In genomic region chr2:34526527-34527371, GRCm38 (mm10) we compare ENCODE assay signal across 8 mouse cellular contexts.
DNase-seq lines count a peak whose midpoint lies in the region; ATAC-seq and TF ChIP-seq lines count a peak whose summit lies in the region.

No protein-coding gene starts in this region.

- 39% methylated on average over 15 of the region's 15 CpGs for WGBS in kidney, embryonic 16.5 days
- 54% methylated on average over 15 of the region's 15 CpGs for WGBS in heart, embryonic 15.5 days
- 22% methylated on average over 15 of the region's 15 CpGs for WGBS in lung, postnatal 0 days

- no peak for ATAC-seq in kidney, embryonic 16.5 days (ENCODE audit: low FRiP score, low TSS enrichment)
- ATAC-seq in heart, embryonic 15.5 days (replicated peaks; ENCODE audit: insufficient number of reproducible peaks, insufficient read depth, low FRiP score, low read depth), result peak; percentile 35; the same call in 1 of the 2 replicates
- ATAC-seq in lung, postnatal 0 days, result peak; percentile 66

- no peak for TF ChIP-seq CTCF in lung, postnatal 0 days (IDR thresholded peaks at IDR 0.05)

- DNase-seq in kidney, adult 9 months, result peak; percentile 36
- DNase-seq in cerebellum, postnatal 10 days, result peak; percentile 83
- DNase-seq in lung, postnatal 0 days (ENCODE audit: low spot score), result peak; percentile 52
- DNase-seq in frontal cortex, postnatal 10 days (ENCODE audit: low spot score in 2 of 2), result no peak
- DNase-seq in left cerebral cortex, adult 9 months (ENCODE audit: low spot score in 2 of 2), result no peak
- DNase-seq in spleen, adult 12 weeks (ENCODE audit: low spot score), result no peak

- no peak overlapping the region for H3K4me3 ChIP-seq in kidney, embryonic 16.5 days (ENCODE audit: low read length)
- no peak overlapping the region for H3K4me3 ChIP-seq in heart, embryonic 15.5 days
- H3K4me3 ChIP-seq in lung, postnatal 0 days (ENCODE audit: low read depth, low read length), result no peak overlapping the region

- H3K4me1 ChIP-seq in kidney, embryonic 16.5 days (ENCODE audit: insufficient read depth, low read length), result peaks cover 24% of the 10 kb centered on the region; the same call in 1 of the 2 replicates
- peaks cover 27% of the 10 kb centered on the region for H3K4me1 ChIP-seq in heart, embryonic 15.5 days (replicated peaks)
- H3K4me1 ChIP-seq in lung, postnatal 0 days (ENCODE audit: insufficient read depth, low read depth, low read length), result peaks cover 3% of the 10 kb centered on the region; the same call in 1 of the 2 replicates

- H3K27me3 ChIP-seq in kidney, embryonic 16.5 days (ENCODE audit: insufficient read depth, low read length), result no peaks in the 10 kb centered on the region
- no peaks in the 10 kb centered on the region for H3K27me3 ChIP-seq in heart, embryonic 15.5 days
- H3K27me3 ChIP-seq in lung, postnatal 0 days (replicated peaks; ENCODE audit: insufficient read depth, low read length), result no peaks in the 10 kb centered on the region

- no peak overlapping the region for H3K27ac ChIP-seq in kidney, embryonic 16.5 days (ENCODE audit: low read length)
- peak overlapping the region; percentile 52 for H3K27ac ChIP-seq in heart, embryonic 15.5 days
- H3K27ac ChIP-seq in lung, postnatal 0 days (ENCODE audit: low read length), result no peak overlapping the region

- H3K4me2 ChIP-seq in kidney, embryonic 16.5 days (replicated peaks; ENCODE audit: low read depth, low read length), result no peak overlapping the region
- H3K4me2 ChIP-seq in heart, embryonic 15.5 days, result no peak overlapping the region
- peak overlapping the region; percentile 22 for H3K4me2 ChIP-seq in lung, postnatal 0 days (replicated peaks; ENCODE audit: low read depth, low read length)

- H3K9me3 ChIP-seq in kidney, embryonic 16.5 days (ENCODE audit: low read length), result 0 out of 2 replicates have a peak, but pooled peaks cover 6% of the 10 kb centered on the region
- no peaks in the 10 kb centered on the region for H3K9me3 ChIP-seq in heart, embryonic 15.5 days (replicated peaks)
- no peaks in the 10 kb centered on the region for H3K9me3 ChIP-seq in lung, postnatal 0 days (ENCODE audit: low read length)

- H3K36me3 ChIP-seq in kidney, embryonic 16.5 days (ENCODE audit: insufficient read depth, low read length), result peaks cover 8% of the 10 kb centered on the region; the same call in 1 of the 2 replicates
- no peaks in the 10 kb centered on the region; the same call in 1 of the 2 replicates for H3K36me3 ChIP-seq in heart, embryonic 15.5 days
- H3K36me3 ChIP-seq in lung, postnatal 0 days (ENCODE audit: insufficient read depth, low read length), result no peaks in the 10 kb centered on the region

- peak; percentile 30; the same call in 1 of the 2 replicates for TF ChIP-seq EP300 in lung, postnatal 0 days (IDR thresholded peaks at IDR 0.05)

- no peak overlapping the region for H3K9ac ChIP-seq in kidney, embryonic 16.5 days (replicated peaks; ENCODE audit: low read length)
- H3K9ac ChIP-seq in heart, embryonic 15.5 days, result no peak overlapping the region
- H3K9ac ChIP-seq in lung, postnatal 0 days (replicated peaks; ENCODE audit: low read depth), result no peak overlapping the region

Comparison
In these comparisons a context has a peak if more than half of its experiments do, and no peak if none do; other contexts are left out.
1. DNase-seq: peak in kidney, adult 9 months (single experiment), cerebellum, postnatal 10 days (2 of 2) and lung, postnatal 0 days (single experiment); none in frontal cortex, postnatal 10 days (0 of 2), left cerebral cortex, adult 9 months (0 of 2) and spleen, adult 12 weeks (single experiment).